16 mouse cellular contexts compared by ENCODE assay signal in the genomic region with DNA sequence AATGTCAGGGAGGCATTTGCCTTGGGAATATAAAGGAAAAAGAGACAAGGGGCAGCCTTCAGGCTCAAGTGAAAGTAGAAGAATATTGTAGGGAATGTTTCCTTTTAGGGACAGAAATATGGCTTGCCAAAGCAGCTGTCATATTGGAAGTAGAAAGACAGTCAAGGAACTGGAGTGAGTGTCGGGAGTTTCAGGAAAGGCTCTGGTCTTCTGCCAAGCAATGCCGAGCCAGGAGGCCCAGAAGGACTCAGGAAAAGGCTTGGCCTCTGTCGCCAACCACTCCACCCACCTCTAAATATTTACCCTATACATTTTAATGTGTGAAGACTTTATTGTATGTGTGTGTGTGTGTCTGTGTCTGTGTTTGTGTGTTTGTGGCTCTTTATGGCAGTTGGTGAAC. TPM values are rescaled to one million over a fixed set of nuclear protein-coding genes. Genes with fewer than 3 reads are reported as not detected.
A peak's percentile ranks its signal among the peaks of the same experiment; 100 is the strongest.
DNase-seq lines count a peak whose midpoint lies in the region; ATAC-seq and TF ChIP-seq lines count a peak whose summit lies in the region.
"Had no signal": no experiment of that assay in that cellular context is flagged by ENCODE, and none has a peak within 500 bp of the region (broad histone marks: within the 10 kb centered on the region; RNA-seq: fewer than 3 reads in every experiment).

No protein-coding gene starts in this region.

- ATAC-seq in intestine, embryonic 15.5 days: no peak
- no peak for ATAC-seq in intestine, postnatal 0 days
- ATAC-seq: hindbrain, embryonic 16.5 days had no signal

- H3K36me3 ChIP-seq in intestine, embryonic 15.5 days: no peaks in the 10 kb centered on the region
- no peaks in the 10 kb centered on the region for H3K36me3 ChIP-seq in intestine, postnatal 0 days (ENCODE audit: control insufficient read depth, insufficient read depth)
- H3K36me3 ChIP-seq: neural tube, embryonic 12.5 days had no signal

- no peaks in the 10 kb centered on the region for H3K9me3 ChIP-seq in intestine, embryonic 15.5 days
- no peaks in the 10 kb centered on the region for H3K9me3 ChIP-seq in intestine, postnatal 0 days (ENCODE audit: control insufficient read depth)
- H3K9me3 ChIP-seq: neural tube, embryonic 12.5 days had no signal

- H3K27me3 ChIP-seq in intestine, embryonic 15.5 days (replicated peaks): no peaks in the 10 kb centered on the region
- no peaks in the 10 kb centered on the region for H3K27me3 ChIP-seq in intestine, postnatal 0 days (replicated peaks; ENCODE audit: control insufficient read depth, insufficient read depth, low read length)
- H3K27me3 ChIP-seq: neural tube, embryonic 12.5 days had no signal

- H3K9ac ChIP-seq in intestine, embryonic 15.5 days: no peak overlapping the region
- no peak overlapping the region for H3K9ac ChIP-seq in intestine, postnatal 0 days (ENCODE audit: low read depth, low read length)
- H3K9ac ChIP-seq: liver, embryonic 14.5 days; neural tube, embryonic 12.5 days had no signal

- no peaks in the 10 kb centered on the region; the same call in 1 of the 2 replicates for H3K4me1 ChIP-seq in intestine, embryonic 15.5 days (replicated peaks)
- H3K4me1 ChIP-seq in intestine, postnatal 0 days (replicated peaks; ENCODE audit: control insufficient read depth, insufficient read depth, low read length): no peaks in the 10 kb centered on the region; the same call in 1 of the 2 replicates
- H3K4me1 ChIP-seq: neural tube, embryonic 12.5 days had no signal

- no peak for TF ChIP-seq CTCF in intestine, postnatal 0 days (IDR thresholded peaks at IDR 0.05; ENCODE audit: low read depth)

- no peak overlapping the region for H3K4me2 ChIP-seq in intestine, embryonic 15.5 days (replicated peaks)
- no peak overlapping the region for H3K4me2 ChIP-seq in intestine, postnatal 0 days (replicated peaks; ENCODE audit: low read depth)
- H3K4me2 ChIP-seq: midbrain, embryonic 11.5 days; neural tube, embryonic 12.5 days had no signal

- 33% methylated on average over 3 of the region's 3 CpGs for WGBS in intestine, embryonic 15.5 days
- 25% methylated on average over 3 of the region's 3 CpGs for WGBS in intestine, postnatal 0 days

- no peak overlapping the region for H3K4me3 ChIP-seq in intestine, embryonic 15.5 days (replicated peaks)
- H3K4me3 ChIP-seq in intestine, postnatal 0 days (ENCODE audit: low read depth, low read length): no peak overlapping the region
- H3K4me3 ChIP-seq: neural tube, embryonic 12.5 days had no signal

- intact Hi-C loops in heart, postnatal 14 days (cut with DNase I): no loop called here

- H3K27ac ChIP-seq in intestine, embryonic 15.5 days: 0 out of 2 replicates have a peak overlapping the region, but pooled peaks have one; percentile 9
- H3K27ac ChIP-seq in intestine, postnatal 0 days (ENCODE audit: low read depth, low read length): no peak overlapping the region
- H3K27ac ChIP-seq: liver, embryonic 14.5 days; neural tube, embryonic 12.5 days had no signal

- peak; percentile 43 to 63 for DNase-seq in cerebellum, postnatal 10 days
- DNase-seq in cerebellum, postnatal 36 days: no peak
- peak; percentile 25 to 46 for DNase-seq in heart, postnatal 14 days
- DNase-seq in lung, postnatal 4 days: peak; percentile 38 to 58
- DNase-seq in urinary bladder, postnatal 36 days (ENCODE audit: low spot score in 2 of 2): no peak
- DNase-seq in frontal cortex, postnatal 10 days (ENCODE audit: low spot score in 2 of 2): no peak
- DNase-seq: B cell, adult 2 months; embryo, embryonic 11 days; left cerebral cortex, postnatal 4 days; thymus, postnatal 25 days had no signal

RNA-seq across cellular contexts. Expression of a gene that starts 21.4 kb away (rescaled TPM):
- 43.2 and 44.7 TPM in 2 replicates for polyA plus RNA-seq in intestine, embryonic 15.5 days (2015; fragmentation: Nextera tagmentation; extraction: Ambion mirVana)
- 14.3 and 15.3 TPM in 2 replicates for polyA plus RNA-seq in intestine, postnatal 0 days (2015; fragmentation: Nextera tagmentation; extraction: Ambion mirVana)
- total RNA-seq in heart, postnatal 14 days (2021): 10 to 100 TPM; 31.0 to 54.4 TPM

Comparison
In these comparisons a context has a peak if more than half of its experiments do, and no peak if none do; other contexts are left out.
1. DNase-seq: peak in cerebellum, postnatal 10 days (2 of 2), heart, postnatal 14 days (2 of 2) and lung, postnatal 4 days (2 of 2); none in cerebellum, postnatal 36 days (0 of 2), urinary bladder, postnatal 36 days (0 of 2) and frontal cortex, postnatal 10 days (0 of 2).